Mouse (Mus musculus): ENCODE results near the gene Esyt1. TPM values are rescaled to one million over a fixed set of nuclear protein-coding genes. Genes with fewer than 3 reads are reported as not detected.

The Esyt1 gene
- total and polyA plus RNA-seq, 2 experiments from 2014 or later, result 13.0 to 41.5 TPM

- no peak for DNase-seq (ENCODE audit: low spot score)
- Histone ChIP-seq H3K27me3 (ENCODE audit: control insufficient read depth, insufficient read depth, low read length) (no peaks in the 10 kb centered on the region), H3K4me1 (ENCODE audit: control insufficient read depth, insufficient read depth) (no peaks in the 10 kb centered on the region), H3K27ac (ENCODE audit: low read depth) (no peak overlapping the region), H3K9ac (replicated peaks; ENCODE audit: low read depth, low read length) (no peak overlapping the region), H3K4me2 (ENCODE audit: low read depth, low read length) (no peak overlapping the region), H3K9me3 (replicated peaks; ENCODE audit: control insufficient read depth, low read length) (no peaks in the 10 kb centered on the region), H3K36me3 (replicated peaks; ENCODE audit: control insufficient read depth, insufficient read depth, low read length) (peaks cover 54% of the 10 kb centered on the region), H3K4me3 (ENCODE audit: low read depth, low read length) (no peak overlapping the region)
- no peak for TF ChIP-seq CTCF (IDR thresholded peaks at IDR 0.05; ENCODE audit: low read depth)
- no peak for TF ChIP-seq EP300 (IDR thresholded peaks at IDR 0.05; ENCODE audit: low read depth)
- 86% methylated on average over 16 of the region's 16 CpGs for WGBS
- no peak for ATAC-seq (ENCODE audit: insufficient read depth, low read depth)
Measured at GRCm38 (mm10) chr10:128520591-128520990, 5.1 kb downstream of the Esyt1 start.

GRCm38 (mm10) chr10:128518833-128519232 is 6.8 kb downstream of the Esyt1 start:
- Histone ChIP-seq H3K4me3 (ENCODE audit: low read depth, low read length) (no peak overlapping the region), H3K4me1 (ENCODE audit: control insufficient read depth, insufficient read depth) (no peaks in the 10 kb centered on the region), H3K36me3 (replicated peaks; ENCODE audit: control insufficient read depth, insufficient read depth, low read length) (peaks cover 70% of the 10 kb centered on the region), H3K27ac (ENCODE audit: low read depth) (no peak overlapping the region), H3K4me2 (ENCODE audit: low read depth, low read length) (no peak overlapping the region), H3K9me3 (replicated peaks; ENCODE audit: control insufficient read depth, low read length) (no peaks in the 10 kb centered on the region), H3K9ac (replicated peaks; ENCODE audit: low read depth, low read length) (no peak overlapping the region), H3K27me3 (ENCODE audit: control insufficient read depth, insufficient read depth, low read length) (no peaks in the 10 kb centered on the region)
- WGBS, result 79% methylated on average over 7 of the region's 7 CpGs
- DNase-seq (ENCODE audit: low spot score) (no peak), ATAC-seq (ENCODE audit: insufficient read depth, low read depth) (no peak)
- TF ChIP-seq EP300 (IDR thresholded peaks at IDR 0.05; ENCODE audit: low read depth), result no peak
- peak; percentile 43 for TF ChIP-seq CTCF (IDR thresholded peaks at IDR 0.05; ENCODE audit: low read depth)

- DNase-seq (ENCODE audit: low spot score) (no peak), ATAC-seq (ENCODE audit: insufficient read depth, low read depth) (no peak)
- H3K4me3 ChIP-seq (ENCODE audit: low read depth, low read length), result no peak overlapping the region
- WGBS, result 53% methylated on average over 6 of the region's 6 CpGs
- H3K27ac ChIP-seq (ENCODE audit: low read depth), result no peak overlapping the region
- no peak overlapping the region for H3K4me2 ChIP-seq (ENCODE audit: low read depth, low read length)
- H3K36me3 ChIP-seq (replicated peaks; ENCODE audit: control insufficient read depth, insufficient read depth, low read length), result peaks cover 90% of the 10 kb centered on the region
- H3K9ac ChIP-seq (replicated peaks; ENCODE audit: low read depth, low read length), result no peak overlapping the region
- H3K9me3 ChIP-seq (replicated peaks; ENCODE audit: control insufficient read depth, low read length), result no peaks in the 10 kb centered on the region
- no peaks in the 10 kb centered on the region for H3K4me1 ChIP-seq (ENCODE audit: control insufficient read depth, insufficient read depth)
- TF ChIP-seq CTCF (IDR thresholded peaks at IDR 0.05; ENCODE audit: low read depth) (no peak), EP300 (IDR thresholded peaks at IDR 0.05; ENCODE audit: low read depth) (no peak)
- H3K27me3 ChIP-seq (ENCODE audit: control insufficient read depth, insufficient read depth, low read length), result no peaks in the 10 kb centered on the region
Measured at GRCm38 (mm10) chr10:128516677-128517076, 9.0 kb downstream of the Esyt1 start.

GRCm38 (mm10) chr10:128516029-128516428 is 9.6 kb downstream of the Esyt1 start:
- no peaks in the 10 kb centered on the region for H3K9me3 ChIP-seq (replicated peaks; ENCODE audit: control insufficient read depth, low read length)
- no peak for ATAC-seq (ENCODE audit: insufficient read depth, low read depth)
- WGBS, result 56% methylated on average over 20 of the region's 20 CpGs
- peaks cover 90% of the 10 kb centered on the region for H3K36me3 ChIP-seq (replicated peaks; ENCODE audit: control insufficient read depth, insufficient read depth, low read length)
- H3K27me3 ChIP-seq (ENCODE audit: control insufficient read depth, insufficient read depth, low read length), result no peaks in the 10 kb centered on the region
- TF ChIP-seq CTCF (IDR thresholded peaks at IDR 0.05; ENCODE audit: low read depth), result no peak
- no peak for TF ChIP-seq EP300 (IDR thresholded peaks at IDR 0.05; ENCODE audit: low read depth)
- H3K4me1 ChIP-seq (ENCODE audit: control insufficient read depth, insufficient read depth), result no peaks in the 10 kb centered on the region
- H3K4me2 ChIP-seq (ENCODE audit: low read depth, low read length), result no peak overlapping the region
- H3K9ac ChIP-seq (replicated peaks; ENCODE audit: low read depth, low read length), result no peak overlapping the region
- no peak for DNase-seq (ENCODE audit: low spot score)
- H3K27ac ChIP-seq (ENCODE audit: low read depth), result no peak overlapping the region
- no peak overlapping the region for H3K4me3 ChIP-seq (ENCODE audit: low read depth, low read length)

GRCm38 (mm10) chr10:128515044-128515443 is 10.6 kb downstream of the Esyt1 start:
- H3K36me3 ChIP-seq (replicated peaks; ENCODE audit: control insufficient read depth, insufficient read depth, low read length), result peaks cover 82% of the 10 kb centered on the region
- no peak for ATAC-seq (ENCODE audit: insufficient read depth, low read depth)
- no peaks in the 10 kb centered on the region for H3K4me1 ChIP-seq (ENCODE audit: control insufficient read depth, insufficient read depth)
- no peak overlapping the region for H3K27ac ChIP-seq (ENCODE audit: low read depth)
- no peak overlapping the region for H3K9ac ChIP-seq (replicated peaks; ENCODE audit: low read depth, low read length)
- TF ChIP-seq CTCF (IDR thresholded peaks at IDR 0.05; ENCODE audit: low read depth) (no peak), EP300 (IDR thresholded peaks at IDR 0.05; ENCODE audit: low read depth) (no peak)
- H3K4me2 ChIP-seq (ENCODE audit: low read depth, low read length), result no peak overlapping the region
- no peaks in the 10 kb centered on the region for H3K27me3 ChIP-seq (ENCODE audit: control insufficient read depth, insufficient read depth, low read length)
- no peak overlapping the region for H3K4me3 ChIP-seq (ENCODE audit: low read depth, low read length)
- DNase-seq (ENCODE audit: low spot score), result no peak
- WGBS, result 84% methylated on average over 4 of the region's 4 CpGs
- H3K9me3 ChIP-seq (replicated peaks; ENCODE audit: control insufficient read depth, low read length), result no peaks in the 10 kb centered on the region

- Histone ChIP-seq H3K9ac (replicated peaks; ENCODE audit: low read depth, low read length) (no peak overlapping the region), H3K27ac (ENCODE audit: low read depth) (no peak overlapping the region), H3K27me3 (ENCODE audit: control insufficient read depth, insufficient read depth, low read length) (no peaks in the 10 kb centered on the region), H3K9me3 (replicated peaks; ENCODE audit: control insufficient read depth, low read length) (no peaks in the 10 kb centered on the region), H3K4me1 (ENCODE audit: control insufficient read depth, insufficient read depth) (no peaks in the 10 kb centered on the region), H3K4me3 (ENCODE audit: low read depth, low read length) (no peak overlapping the region), H3K36me3 (replicated peaks; ENCODE audit: control insufficient read depth, insufficient read depth, low read length) (peaks cover 66% of the 10 kb centered on the region), H3K4me2 (ENCODE audit: low read depth, low read length) (no peak overlapping the region)
- TF ChIP-seq CTCF (IDR thresholded peaks at IDR 0.05; ENCODE audit: low read depth) (no peak), EP300 (IDR thresholded peaks at IDR 0.05; ENCODE audit: low read depth) (no peak)
- no peak for DNase-seq (ENCODE audit: low spot score)
- WGBS, result 79% methylated on average over 12 of the region's 12 CpGs
- no peak for ATAC-seq (ENCODE audit: insufficient read depth, low read depth)
Measured at GRCm38 (mm10) chr10:128511761-128512160, 13.9 kb downstream of the Esyt1 start.
